Mouse (Mus musculus): ENCODE measurements around the gene Ormdl2. TPM values are rescaled to one million over a fixed set of nuclear protein-coding genes. Genes with fewer than 3 reads are reported as not detected.
"Not testable (repeated sequence)": the region's sequence is repeated elsewhere in the genome, so short reads cannot be mapped to it uniquely, and the experiment has no call there.

Gene Ormdl2
- total RNA-seq (2021), result 10 to 100 TPM in 1 of 2 experiments, 1 to 10 TPM in 1; 9.3 to 10.4 TPM
- long read RNA-seq, transcript Ormdl2-201 (4 exons, 1,573 nt), result major isoform, 7 of 24 reads
- long read RNA-seq, partial matches to known transcripts, result 0 of 24 reads
- long read RNA-seq, other reads (novel, unspliced or antisense), result 11 of 24 reads

DNA sequence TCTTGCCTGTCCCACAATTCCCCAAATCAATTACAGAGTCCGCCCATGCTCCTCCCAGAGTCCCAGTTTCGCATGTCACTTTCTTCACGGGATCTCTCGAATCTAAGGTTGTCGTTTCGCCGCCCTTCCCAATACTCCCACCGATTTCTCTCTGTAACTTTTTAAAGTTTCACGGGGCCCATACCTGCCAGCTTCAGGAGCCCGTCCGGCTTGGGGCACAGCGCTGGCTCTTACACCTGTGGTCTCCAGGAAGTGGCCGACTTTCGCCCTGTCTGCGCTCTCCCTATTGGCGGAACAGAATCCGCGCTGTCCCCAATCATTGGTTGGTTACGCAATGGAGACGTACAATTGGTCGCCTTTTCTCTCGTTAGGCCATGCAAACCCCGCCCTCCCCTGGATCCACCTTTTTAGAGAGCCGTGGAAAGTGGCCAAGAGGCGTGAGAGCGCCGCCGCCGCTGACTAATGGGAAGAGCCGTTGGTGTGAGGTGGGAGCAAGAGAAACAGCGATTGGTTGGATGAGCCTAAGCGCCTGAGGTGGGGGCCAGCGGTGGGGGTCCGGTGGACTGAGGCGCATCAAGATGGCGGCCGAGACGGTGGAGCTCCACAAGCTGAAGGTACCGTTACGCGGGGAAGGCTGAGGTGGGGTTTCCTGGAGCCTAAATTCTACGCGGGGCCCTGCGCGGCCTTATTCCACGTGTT is at the start of gene Ormdl2:
TSS of gene Ormdl2 (minus strand) at position 288 of the 699 bp plus-strand sequence.
- peak; percentile 99 to 100 for DNase-seq (ENCODE audit: low spot score in 2 of 2)

- no peak for DNase-seq (ENCODE audit: low spot score in 2 of 2)
Measured at GRCm38 (mm10) chr10:128870341-128870740, 48.9 kb upstream of the Ormdl2 start.

GRCm38 (mm10) chr10:128866518-128866917 is 45.1 kb upstream of the Ormdl2 start:
- no peak for DNase-seq (ENCODE audit: low spot score in 2 of 2)

DNA sequence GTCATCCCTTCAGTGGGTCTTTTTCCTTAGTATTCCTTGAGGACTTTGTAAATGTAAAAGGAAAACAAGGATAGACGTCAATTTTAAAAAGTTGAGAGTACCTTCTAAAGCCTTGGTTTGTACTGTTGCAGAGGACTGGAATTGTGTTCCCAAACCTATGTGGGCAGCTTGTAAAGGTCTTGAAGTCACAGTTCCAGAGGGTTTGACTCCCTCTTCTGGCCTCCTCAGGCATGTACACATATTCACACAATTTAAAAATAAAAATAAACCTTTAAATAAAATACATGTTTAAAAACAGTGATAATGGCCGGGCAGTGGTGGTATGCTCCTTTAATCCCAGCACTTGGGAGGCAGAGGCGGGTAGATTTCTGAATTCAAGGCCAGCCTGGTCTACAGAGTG is 44.6 kb upstream of the Ormdl2 start:
- no peak for DNase-seq (ENCODE audit: low spot score in 2 of 2)

- no peak for DNase-seq (ENCODE audit: low spot score in 2 of 2)
Measured at GRCm38 (mm10) chr10:128861176-128861575, 39.7 kb upstream of the Ormdl2 start.

DNA sequence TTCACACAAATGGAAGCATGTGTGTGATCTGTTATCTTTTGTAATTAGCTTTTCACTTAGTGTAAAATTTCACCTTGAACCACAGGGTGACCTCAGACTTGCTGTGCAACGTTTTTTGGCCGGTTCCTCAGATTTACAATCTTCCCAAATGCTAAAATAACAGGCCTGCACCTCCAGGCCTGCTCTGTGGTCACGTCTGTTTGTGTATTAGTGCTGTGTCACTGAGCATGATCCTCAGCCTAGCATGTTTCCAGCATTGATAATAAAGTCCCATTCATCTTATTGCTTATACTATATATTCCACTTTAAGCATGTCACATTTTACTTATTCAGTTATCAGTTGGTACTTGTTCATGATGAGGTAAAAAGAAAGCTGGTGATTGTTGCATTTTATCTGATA is 28.9 kb upstream of the Ormdl2 start:
- DNase-seq (ENCODE audit: low spot score in 2 of 2), result no peak

DNA sequence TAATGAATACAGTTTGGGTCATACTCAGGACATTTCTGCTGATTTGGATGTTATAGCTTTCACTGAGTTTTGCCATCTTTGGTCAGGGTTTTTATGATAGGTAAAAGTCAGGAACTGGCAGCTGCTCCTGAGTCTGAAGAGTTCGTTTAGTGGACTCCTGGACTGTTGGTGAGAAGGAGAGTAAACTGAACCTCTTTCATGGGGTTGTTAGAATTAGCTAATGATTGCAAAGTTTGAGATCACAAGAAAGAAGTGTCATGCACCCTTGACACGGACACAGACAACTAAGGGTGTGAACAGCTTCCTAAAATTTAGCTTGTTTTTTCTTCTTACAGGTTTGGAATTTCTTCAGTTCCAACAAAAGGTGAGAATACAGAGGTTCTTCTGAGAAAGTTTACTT is 27.0 kb upstream of the Ormdl2 start:
- DNase-seq (ENCODE audit: low spot score in 2 of 2), result no peak

DNA sequence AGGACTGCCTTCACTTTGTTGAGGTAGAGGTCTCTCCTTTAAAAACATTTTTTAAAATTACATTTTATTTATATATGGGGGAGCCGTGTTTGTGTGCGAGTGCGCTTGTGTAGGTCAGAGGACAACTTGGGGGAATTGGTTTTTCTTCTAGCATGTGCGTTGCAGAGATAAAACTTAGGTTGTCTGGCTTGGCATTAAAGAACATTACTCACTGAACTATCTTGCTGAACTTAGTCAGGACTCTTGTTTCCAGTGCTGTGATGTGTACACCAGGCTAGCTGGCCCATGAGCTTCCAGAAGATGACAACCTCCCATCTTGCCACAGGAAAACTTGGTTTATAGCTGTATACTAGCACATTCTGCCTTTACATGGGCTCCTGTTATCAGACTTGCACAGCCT is 25.2 kb upstream of the Ormdl2 start:
- no peak for DNase-seq (ENCODE audit: low spot score in 2 of 2)

- DNase-seq (ENCODE audit: low spot score in 2 of 2), result peak in 1 of 2 experiments; percentile 40
Measured at GRCm38 (mm10) chr10:128845516-128845915, 24.1 kb upstream of the Ormdl2 start.

GRCm38 (mm10) chr10:128843260-128843659 is 21.8 kb upstream of the Ormdl2 start:
- DNase-seq (ENCODE audit: low spot score in 2 of 2), result no peak

GRCm38 (mm10) chr10:128840612-128841011 is 19.2 kb upstream of the Ormdl2 start:
- no peak for DNase-seq (ENCODE audit: low spot score in 2 of 2)

GRCm38 (mm10) chr10:128839434-128839833 is 18.0 kb upstream of the Ormdl2 start:
- DNase-seq (ENCODE audit: low spot score in 2 of 2), result no peak

- no peak for DNase-seq (ENCODE audit: low spot score in 2 of 2)
Measured at GRCm38 (mm10) chr10:128837400-128837799, 16.0 kb upstream of the Ormdl2 start.

DNA sequence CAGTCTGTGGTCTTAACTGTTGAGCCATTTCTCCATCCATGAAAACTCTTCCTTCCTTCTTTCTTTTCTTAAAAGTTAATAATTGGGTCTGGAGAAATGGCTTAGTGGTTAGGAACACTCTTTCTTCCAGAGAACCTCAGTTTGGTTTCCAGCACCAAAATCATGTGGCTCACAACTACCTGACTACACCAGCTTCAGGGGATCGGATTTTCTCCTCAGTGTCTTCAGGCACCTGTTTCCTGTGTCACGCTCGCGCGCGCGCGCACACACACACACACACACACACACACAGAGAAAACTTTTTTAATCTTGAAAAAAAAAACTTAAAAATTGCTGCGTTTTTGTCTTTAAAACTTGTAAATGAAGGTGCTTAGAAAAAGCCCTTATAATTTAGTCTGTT is 2.4 kb upstream of the Ormdl2 start:
- DNase-seq (ENCODE audit: low spot score in 2 of 2), result no peak

- not testable (repeated sequence) for DNase-seq (ENCODE audit: low spot score in 2 of 2)
Measured at GRCm38 (mm10) chr10:128823087-128823486, 1.6 kb upstream of the Ormdl2 start.

DNA sequence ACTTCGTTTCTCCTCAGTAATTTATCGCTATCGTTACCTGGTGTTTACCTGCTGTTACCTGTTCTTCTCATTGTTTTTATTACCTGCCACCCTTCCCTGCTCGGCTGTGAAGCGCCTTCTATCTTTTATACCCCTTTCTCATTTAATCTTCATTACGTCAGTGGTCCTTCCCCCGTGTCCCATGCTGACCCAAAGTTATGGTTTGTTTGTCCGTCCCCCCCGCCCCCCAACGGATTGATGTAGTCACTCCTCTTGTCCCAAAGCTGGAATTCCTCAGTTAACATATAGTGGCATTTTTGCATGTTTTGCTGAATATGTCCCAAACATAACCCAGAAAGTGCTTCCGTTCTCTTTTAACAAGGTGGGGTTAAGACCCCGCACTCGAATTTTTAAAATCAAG is 690 bp upstream of the Ormdl2 start:
- DNase-seq (ENCODE audit: low spot score in 2 of 2), result no peak

GRCm38 (mm10) chr10:128820217-128820616 is 1.2 kb downstream of the Ormdl2 start:
- peak; percentile 42 to 69 for DNase-seq (ENCODE audit: low spot score in 2 of 2)

- DNase-seq (ENCODE audit: low spot score in 2 of 2), result no peak
Measured at GRCm38 (mm10) chr10:128817033-128817432, 4.4 kb downstream of the Ormdl2 start, which contains the start of gene Sarnp. Gene Sarnp, plus strand, starts transcription at chr10:128817333.

DNA sequence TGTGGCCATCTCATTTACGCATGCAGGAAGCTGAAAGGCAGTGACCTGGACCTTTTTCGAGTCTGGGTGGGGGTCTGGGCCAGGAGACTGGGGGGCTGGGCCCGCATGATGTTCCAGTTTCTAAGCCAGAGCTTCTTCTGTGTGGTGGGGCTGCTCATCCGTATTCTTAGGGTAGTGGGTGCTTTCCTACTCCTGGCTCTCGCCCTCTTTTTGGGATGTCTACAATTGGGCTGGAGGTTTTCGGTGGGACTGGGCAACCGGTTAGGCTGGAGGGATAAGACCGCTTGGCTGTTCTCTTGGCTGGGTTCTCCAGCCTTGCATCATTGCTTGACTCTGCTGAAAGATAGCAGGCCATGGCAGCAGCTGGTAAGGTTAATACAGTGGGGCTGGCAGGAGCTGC is 14.4 kb downstream of the Ormdl2 start:
- no peak for DNase-seq (ENCODE audit: low spot score in 2 of 2)

GRCm38 (mm10) chr10:128806086-128806485 is 15.4 kb downstream of the Ormdl2 start:
- DNase-seq (ENCODE audit: low spot score in 2 of 2), result no peak

GRCm38 (mm10) chr10:128805092-128806000 is 16.1 kb downstream of the Ormdl2 start:
- peak; percentile 95 to 96 for DNase-seq (ENCODE audit: low spot score in 2 of 2)
